Mouse (Mus musculus) mouse embryonic stem cell (cell line): Measurements from ENCODE around the gene Lrch4.

Experiments used
- in situ Hi-C, 2 experiments: fragments of 300-500 bp; cut with MboI; formaldehyde crosslinking; loops; 1 replicate in 1 of 2; 3 replicates in 1 of 2; pipeline ENCODE4 v1.14.3; 2019 to 2020; ENCODE audit warnings: low sequenced_read_pairs in 2 of 2, low pct_unique_long_range_greater_than_20kb in 1 of 2, mixed read lengths in 1 of 2; ENCODE audit not compliant: unreplicated experiment in 1 of 2

The Lrch4 gene

GRCm38 (mm10) chr5:137679726-137680125 lies 50.8 kb downstream of the Lrch4 start:
- in situ Hi-C loops: no loop called here

GRCm38 (mm10) chr5:137682526-137682925 lies 53.6 kb downstream of the Lrch4 start:
- in situ Hi-C loops: no loop called here

- in situ Hi-C loops: no loop called here
Observed at GRCm38 (mm10) chr5:137683388-137684293, 54.7 kb downstream of the Lrch4 start.

- in situ Hi-C loops: no loop called here
Observed at GRCm38 (mm10) chr5:137684294-137685123, 55.6 kb downstream of the Lrch4 start, which contains the start of gene Agfg2. Gene Agfg2 (minus strand): TSS chr5:137684726.

GRCm38 (mm10) chr5:137685653-137686052 lies 56.7 kb downstream of the Lrch4 start:
- in situ Hi-C loops: no loop called here

- in situ Hi-C loops: no loop called here
Observed at GRCm38 (mm10) chr5:137686127-137686790, 57.3 kb downstream of the Lrch4 start.

- in situ Hi-C loops: no loop called here
Observed at GRCm38 (mm10) chr5:137689974-137690373, 61.1 kb downstream of the Lrch4 start.

GRCm38 (mm10) chr5:137690531-137690930 lies 61.6 kb downstream of the Lrch4 start:
- in situ Hi-C loops: no loop called here
